Mouse (Mus musculus): Measurements from ENCODE around the gene Trrap.

GRCm38 (mm10) chr5:144733953-144734352, 33.6 kb upstream of the Trrap start:
- no peak for TF ChIP-seq RCOR1 (conservative IDR thresholded peaks at IDR 0.05; ENCODE audit: low read depth, low read length)
- TF ChIP-seq RAD21 (IDR thresholded peaks at IDR 0.05; ENCODE audit: low read depth, low read length) = peak; percentile 85
- peak; percentile 84 for TF ChIP-seq CTCF (conservative IDR thresholded peaks at IDR 0.05 in 1 of 2, IDR thresholded peaks at IDR 0.05 in 1 of 2; ENCODE audit: low read depth in 2 of 2, low read length in 2 of 2)
- TF ChIP-seq POLR2A (IDR thresholded peaks at IDR 0.05; ENCODE audit: low read depth, low read length) = no peak
- no peak for TF ChIP-seq EP300 (IDR thresholded peaks at IDR 0.05; ENCODE audit: low read length)
- no peak for TF ChIP-seq TBP (conservative IDR thresholded peaks at IDR 0.05; ENCODE audit: low read depth, low read length)
- TF ChIP-seq USF2 (conservative IDR thresholded peaks at IDR 0.05; ENCODE audit: low read depth, low read length) = no peak
- no peak for TF ChIP-seq ZNF384 (IDR thresholded peaks at IDR 0.05; ENCODE audit: low read depth, low read length)
- no peak for TF ChIP-seq E2F4 (IDR thresholded peaks at IDR 0.05; ENCODE audit: insufficient replicate concordance, low read depth, low read length)
- no peak for TF ChIP-seq POLR2AphosphoS2 (IDR thresholded peaks at IDR 0.05; ENCODE audit: low read depth, low read length)
- no peak for TF ChIP-seq ZMIZ1 (IDR thresholded peaks at IDR 0.05; ENCODE audit: low read depth, low read length)
- TF ChIP-seq USF1 (IDR thresholded peaks at IDR 0.05; ENCODE audit: low read depth, low read length) = no peak
- TF ChIP-seq MEF2A (IDR thresholded peaks at IDR 0.05; ENCODE audit: borderline replicate concordance, low read depth, low read length) = no peak
- TF ChIP-seq JUND (conservative IDR thresholded peaks at IDR 0.05; ENCODE audit: low read depth, low read length) = no peak
